Mouse (Mus musculus): ENCODE measurements at regions not wholly inside any gene's neighbourhood (a gene's known extent, or its start where the extent isn't known, plus 50 kb on each side); places are given as distances from the start of the nearest gene placed in this dataset.

DNA sequence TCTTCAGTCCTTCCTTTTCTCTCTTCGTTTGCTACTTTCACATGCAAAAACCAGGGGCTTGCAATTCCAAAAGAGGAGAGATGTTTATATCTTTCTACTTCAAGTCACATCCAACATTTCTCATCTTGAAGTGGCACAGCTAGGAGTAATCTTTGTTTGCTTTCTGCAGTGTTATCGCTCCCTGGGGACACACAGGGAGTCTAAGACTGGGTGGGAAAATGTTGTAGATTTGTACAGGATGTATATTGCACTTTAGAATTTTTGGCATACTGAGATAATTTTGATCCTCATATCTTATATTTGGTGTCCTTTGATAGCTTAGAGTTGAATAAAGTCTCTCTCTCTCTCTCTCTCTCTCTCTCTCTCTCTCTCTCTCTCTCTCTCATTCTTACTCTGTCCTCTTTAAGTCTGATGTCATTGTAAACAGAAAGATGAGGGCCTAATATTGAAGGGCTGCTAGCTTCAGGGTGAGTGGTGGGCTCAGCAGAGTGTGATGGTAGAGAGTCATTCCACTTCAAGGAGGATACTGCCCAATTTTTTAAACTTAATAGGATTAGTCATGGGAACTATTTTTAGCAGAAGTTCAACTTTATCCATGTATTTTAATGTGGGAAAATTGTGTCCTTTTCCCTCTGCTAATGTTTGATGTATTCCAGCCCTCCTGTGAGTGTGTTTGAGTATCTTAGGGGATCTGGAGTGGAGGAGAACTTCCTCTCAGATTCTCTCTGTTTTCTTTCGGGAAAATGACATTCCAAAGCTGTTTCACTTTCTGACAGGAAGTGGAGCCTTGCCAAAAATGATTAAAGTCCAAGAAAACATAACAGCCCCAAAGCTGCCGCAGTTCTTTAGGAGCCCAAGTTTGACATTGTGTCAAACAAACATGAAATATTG is 397.3 kb upstream of the Zeb2 start:
- no peak overlapping the region for H3K9ac ChIP-seq (ENCODE audit: control insufficient read depth, low read depth, low read length, poor library complexity, severe bottlenecking)
- DNase-seq (ENCODE audit: low read depth, low spot score), result no peak
- TF ChIP-seq ZC3H11A (IDR thresholded peaks at IDR 0.05; ENCODE audit: low read depth, low read length), result no peak
- no peak for TF ChIP-seq ZKSCAN1 (IDR thresholded peaks at IDR 0.05; ENCODE audit: low read depth, low read length)
- H3K4me3 ChIP-seq (ENCODE audit: control insufficient read depth in 1 of 2, insufficient read depth in 1 of 2, low read depth in 2 of 2, low read length in 2 of 2), result no peak overlapping the region
- no peaks in the 10 kb centered on the region for H3K79me2 ChIP-seq (ENCODE audit: control insufficient read depth, insufficient read depth, low read length, poor library complexity)
- H3K9me3 ChIP-seq (replicated peaks; ENCODE audit: insufficient read depth, low read length), result no peaks in the 10 kb centered on the region
- no peaks in the 10 kb centered on the region for H3K4me1 ChIP-seq (ENCODE audit: control insufficient read depth in 1 of 2, insufficient read depth in 2 of 2, low read length in 2 of 2)
- no peaks in the 10 kb centered on the region for H3K36me3 ChIP-seq (ENCODE audit: control insufficient read depth in 1 of 2, insufficient read depth in 2 of 2, low read length in 2 of 2)
- H3K27ac ChIP-seq (ENCODE audit: control insufficient read depth, low read depth, low read length), result no peak overlapping the region
- H3K27me3 ChIP-seq (ENCODE audit: control insufficient read depth in 1 of 2, insufficient read depth in 2 of 2, low read length in 2 of 2), result no peaks in the 10 kb centered on the region

- Histone ChIP-seq H3K9me3 (replicated peaks; ENCODE audit: insufficient read depth, low read length) (no peaks in the 10 kb centered on the region), H3K9ac (ENCODE audit: control insufficient read depth, low read depth, low read length, poor library complexity, severe bottlenecking) (no peak overlapping the region), H3K4me1 (ENCODE audit: control insufficient read depth in 1 of 2, insufficient read depth in 2 of 2, low read length in 2 of 2) (no peaks in the 10 kb centered on the region), H3K4me3 (ENCODE audit: control insufficient read depth in 1 of 2, insufficient read depth in 1 of 2, low read depth in 2 of 2, low read length in 2 of 2) (no peak overlapping the region), H3K36me3 (ENCODE audit: control insufficient read depth in 1 of 2, insufficient read depth in 2 of 2, low read length in 2 of 2) (no peaks in the 10 kb centered on the region), H3K79me2 (ENCODE audit: control insufficient read depth, insufficient read depth, low read length, poor library complexity) (no peaks in the 10 kb centered on the region), H3K27me3 (ENCODE audit: control insufficient read depth in 1 of 2, insufficient read depth in 2 of 2, low read length in 2 of 2) (no peaks in the 10 kb centered on the region), H3K27ac (ENCODE audit: control insufficient read depth, low read depth, low read length) (no peak overlapping the region)
- DNase-seq (ENCODE audit: low read depth, low spot score), result no peak
- TF ChIP-seq USF2 (IDR thresholded peaks at IDR 0.05; ENCODE audit: borderline replicate concordance in 1 of 2, insufficient read depth in 1 of 2, low read depth in 1 of 2, low read length in 2 of 2) (no peak), POLR2AphosphoS5 (IDR thresholded peaks at IDR 0.05; ENCODE audit: borderline replicate concordance, low read depth, low read length) (no peak), ZC3H11A (IDR thresholded peaks at IDR 0.05; ENCODE audit: low read depth, low read length) (no peak), MYC (IDR thresholded peaks at IDR 0.05; ENCODE audit: low read depth, low read length) (no peak)
These were observed 395.7 kb upstream of the Zeb2 start for GRCm38 (mm10) chr2:45512852-45513251.

- Histone ChIP-seq H3K79me2 (ENCODE audit: control insufficient read depth, insufficient read depth, low read length, poor library complexity) (no peaks in the 10 kb centered on the region), H3K9me3 (replicated peaks; ENCODE audit: insufficient read depth, low read length) (no peaks in the 10 kb centered on the region), H3K27me3 (ENCODE audit: control insufficient read depth in 1 of 2, insufficient read depth in 2 of 2, low read length in 2 of 2) (no peaks in the 10 kb centered on the region), H3K36me3 (ENCODE audit: control insufficient read depth in 1 of 2, insufficient read depth in 2 of 2, low read length in 2 of 2) (no peaks in the 10 kb centered on the region), H3K4me3 (ENCODE audit: control insufficient read depth in 1 of 2, insufficient read depth in 1 of 2, low read depth in 2 of 2, low read length in 2 of 2) (no peak overlapping the region), H3K27ac (ENCODE audit: control insufficient read depth, low read depth, low read length) (no peak overlapping the region), H3K4me1 (ENCODE audit: control insufficient read depth in 1 of 2, insufficient read depth in 2 of 2, low read length in 2 of 2) (no peaks in the 10 kb centered on the region), H3K9ac (ENCODE audit: control insufficient read depth, low read depth, low read length, poor library complexity, severe bottlenecking) (no peak overlapping the region)
- no peak for TF ChIP-seq USF1 (IDR thresholded peaks at IDR 0.05; ENCODE audit: low read depth, low read length)
- no peak for DNase-seq (ENCODE audit: low read depth, low spot score)
These were observed 394.6 kb upstream of the Zeb2 start for GRCm38 (mm10) chr2:45511791-45512190.

- H3K79me2 ChIP-seq (ENCODE audit: control insufficient read depth, insufficient read depth, low read length, poor library complexity), result no peaks in the 10 kb centered on the region
- H3K36me3 ChIP-seq (ENCODE audit: control insufficient read depth in 1 of 2, insufficient read depth in 2 of 2, low read length in 2 of 2), result no peaks in the 10 kb centered on the region
- H3K9me3 ChIP-seq (replicated peaks; ENCODE audit: insufficient read depth, low read length), result no peaks in the 10 kb centered on the region
- H3K27me3 ChIP-seq (ENCODE audit: control insufficient read depth in 1 of 2, insufficient read depth in 2 of 2, low read length in 2 of 2), result no peaks in the 10 kb centered on the region
- no peaks in the 10 kb centered on the region for H3K4me1 ChIP-seq (ENCODE audit: control insufficient read depth in 1 of 2, insufficient read depth in 2 of 2, low read length in 2 of 2)
- no peak overlapping the region for H3K9ac ChIP-seq (ENCODE audit: control insufficient read depth, low read depth, low read length, poor library complexity, severe bottlenecking)
- no peak overlapping the region for H3K27ac ChIP-seq (ENCODE audit: control insufficient read depth, low read depth, low read length)
- no peak overlapping the region for H3K4me3 ChIP-seq (ENCODE audit: control insufficient read depth in 1 of 2, insufficient read depth in 1 of 2, low read depth in 2 of 2, low read length in 2 of 2)
- DNase-seq (ENCODE audit: low read depth, low spot score), result no peak
- TF ChIP-seq MEF2A (IDR thresholded peaks at IDR 0.05; ENCODE audit: extremely low read depth, insufficient replicate concordance, low read depth, low read length, poor library complexity, severe bottlenecking) (no peak), CTCF (IDR thresholded peaks at IDR 0.05 in 2 of 3, conservative IDR thresholded peaks at IDR 0.05 in 1 of 3; ENCODE audit: control insufficient read depth in 1 of 3, insufficient read depth in 1 of 3, low read depth in 2 of 3, low read length in 3 of 3, poor library complexity in 1 of 3, severe bottlenecking in 1 of 3) (no peak), USF1 (IDR thresholded peaks at IDR 0.05; ENCODE audit: low read depth, low read length) (no peak), ETS1 (IDR thresholded peaks at IDR 0.05; ENCODE audit: low read depth, low read length) (no peak), MXI1 (IDR thresholded peaks at IDR 0.05; ENCODE audit: low read depth, low read length) (no peak), TCF12 (IDR thresholded peaks at IDR 0.05; ENCODE audit: low read depth, low read length) (no peak), RCOR1 (IDR thresholded peaks at IDR 0.05; ENCODE audit: low read depth, low read length) (no peak), MAZ (IDR thresholded peaks at IDR 0.05; ENCODE audit: low read depth, low read length) (no peak), POLR2A (IDR thresholded peaks at IDR 0.05; ENCODE audit: control insufficient read depth in 1 of 2, insufficient read depth in 1 of 2, low read depth in 1 of 2, low read length in 2 of 2, poor library complexity in 1 of 2) (no peak), UBTF (IDR thresholded peaks at IDR 0.05; ENCODE audit: borderline replicate concordance, insufficient read depth, low read depth, low read length) (no peak), GABPA (IDR thresholded peaks at IDR 0.05; ENCODE audit: low read depth, low read length) (no peak), MYB (IDR thresholded peaks at IDR 0.05; ENCODE audit: low read depth, low read length) (no peak), GATA1 (IDR thresholded peaks at IDR 0.05; ENCODE audit: low read depth, low read length) (no peak), ZC3H11A (IDR thresholded peaks at IDR 0.05; ENCODE audit: low read depth, low read length) (no peak)
These were observed 387.3 kb upstream of the Zeb2 start for GRCm38 (mm10) chr2:45504468-45504867.
